ENCODE assay signal across 8 mouse cellular contexts in genomic region chr3:82144725-82145125, GRCm38 (mm10). TPM values are rescaled to one million over a fixed set of nuclear protein-coding genes. Genes with fewer than 3 reads are reported as not detected.
A peak's percentile ranks its signal among the peaks of the same experiment; 100 is the strongest.
DNase-seq lines count a peak whose midpoint lies in the region; ATAC-seq and TF ChIP-seq lines count a peak whose summit lies in the region.

No protein-coding gene starts in this region.

- no peaks in the 10 kb centered on the region for H3K9me3 ChIP-seq in heart, embryonic 13.5 days
- H3K9me3 ChIP-seq in limb, embryonic 15.5 days, result no peaks in the 10 kb centered on the region
- no peaks in the 10 kb centered on the region for H3K9me3 ChIP-seq in neural tube, embryonic 15.5 days (replicated peaks)

- no peak for DNase-seq in layer of hippocampus, adult 2 months (ENCODE audit: low spot score in 2 of 2)
- DNase-seq in layer of hippocampus, adult 11-12 months (ENCODE audit: low spot score), result no peak
- DNase-seq in spleen, postnatal 4 days (ENCODE audit: low spot score in 2 of 2), result no peak

- no peak for ATAC-seq in heart, embryonic 13.5 days (ENCODE audit: extremely low read depth, insufficient number of reproducible peaks, low FRiP score, low TSS enrichment)
- no peak for ATAC-seq in limb, embryonic 15.5 days (ENCODE audit: insufficient number of reproducible peaks, low FRiP score, low TSS enrichment, low read depth)
- ATAC-seq in neural tube, embryonic 15.5 days (ENCODE audit: low FRiP score), result peak; percentile 59; the same call in 1 of the 2 replicates
- ATAC-seq in inflammation-experienced regulatory T-cells, adult 6 months, result no peak

- peak overlapping the region; percentile 71 for H3K4me3 ChIP-seq in layer of hippocampus, adult 2 months
- peak overlapping the region; percentile 82 for H3K4me3 ChIP-seq in cortical plate, adult 2 months (ENCODE audit: insufficient read depth, low read length)
- H3K4me3 ChIP-seq in heart, embryonic 13.5 days, result peak overlapping the region; percentile 79
- H3K4me3 ChIP-seq in limb, embryonic 15.5 days, result peak overlapping the region; percentile 50
- peak overlapping the region; percentile 57 for H3K4me3 ChIP-seq in neural tube, embryonic 15.5 days (replicated peaks)

- H3K36me3 ChIP-seq in heart, embryonic 13.5 days, result no peaks in the 10 kb centered on the region
- H3K36me3 ChIP-seq in limb, embryonic 15.5 days, result no peaks in the 10 kb centered on the region
- H3K36me3 ChIP-seq in neural tube, embryonic 15.5 days, result no peaks in the 10 kb centered on the region

- TF ChIP-seq CTCF in layer of hippocampus, adult 2 months (conservative IDR thresholded peaks at IDR 0.05), result no peak
- TF ChIP-seq CTCF in cortical plate, adult 2 months (IDR thresholded peaks at IDR 0.05; ENCODE audit: extremely low read depth, insufficient read depth, low read length), result no peak

- peak overlapping the region; percentile 89 for H3K9ac ChIP-seq in heart, embryonic 13.5 days
- 0 out of 2 replicates have a peak overlapping the region, but pooled peaks have one; percentile 28 for H3K9ac ChIP-seq in limb, embryonic 15.5 days
- peak overlapping the region; percentile 67 for H3K9ac ChIP-seq in neural tube, embryonic 15.5 days (replicated peaks)

- WGBS in heart, embryonic 13.5 days, result 2% methylated on average over 14 of the region's 14 CpGs
- 9% methylated on average over 14 of the region's 14 CpGs for WGBS in limb, embryonic 15.5 days
- WGBS in neural tube, embryonic 15.5 days, result 9% methylated on average over 14 of the region's 14 CpGs

- H3K27ac ChIP-seq in layer of hippocampus, adult 2 months, result peak overlapping the region; percentile 84
- peak overlapping the region; percentile 68 for H3K27ac ChIP-seq in cortical plate, adult 2 months (ENCODE audit: insufficient read depth, low read length)
- peak overlapping the region; percentile 91 for H3K27ac ChIP-seq in heart, embryonic 13.5 days (replicated peaks)
- no peak overlapping the region for H3K27ac ChIP-seq in limb, embryonic 15.5 days
- H3K27ac ChIP-seq in neural tube, embryonic 15.5 days (replicated peaks), result peak overlapping the region; percentile 18; the same call in 1 of the 2 replicates

- no peaks in the 10 kb centered on the region for H3K27me3 ChIP-seq in heart, embryonic 13.5 days (replicated peaks)
- peaks cover 11% of the 10 kb centered on the region for H3K27me3 ChIP-seq in limb, embryonic 15.5 days
- H3K27me3 ChIP-seq in neural tube, embryonic 15.5 days (replicated peaks), result 0 out of 2 replicates have a peak, but pooled peaks cover 3% of the 10 kb centered on the region

- peak overlapping the region; percentile 86 for H3K4me2 ChIP-seq in heart, embryonic 13.5 days
- peak overlapping the region; percentile 89 for H3K4me2 ChIP-seq in limb, embryonic 15.5 days
- peak overlapping the region; percentile 96 for H3K4me2 ChIP-seq in neural tube, embryonic 15.5 days

- TF ChIP-seq POLR2A in cortical plate, adult 2 months (IDR thresholded peaks at IDR 0.05; ENCODE audit: extremely low read depth, insufficient read depth, low read length), result no peak

- no peaks in the 10 kb centered on the region for H3K4me1 ChIP-seq in cortical plate, adult 2 months (ENCODE audit: control insufficient read depth, insufficient read depth, low read length)
- peaks cover 51% of the 10 kb centered on the region for H3K4me1 ChIP-seq in heart, embryonic 13.5 days
- peaks cover 10% of the 10 kb centered on the region for H3K4me1 ChIP-seq in limb, embryonic 15.5 days
- peaks cover 12% of the 10 kb centered on the region for H3K4me1 ChIP-seq in neural tube, embryonic 15.5 days

RNA-seq across cellular contexts. Expression of gene Gucy1a1, which starts 0.9 kb away (rescaled TPM):
- total RNA-seq in layer of hippocampus, adult 2 months (2021), result 10 to 100 TPM; 16.8 to 18.8 TPM
- polyA plus RNA-seq in cortical plate, adult 2 months (2012; rRNA removed), result 41.3 and 45.0 TPM in 2 replicates
- polyA plus RNA-seq in heart, embryonic 13.5 days (2015; fragmentation: Nextera tagmentation; extraction: Ambion mirVana), result 52.2 and 54.2 TPM in 2 replicates
- 14.1 and 15.1 TPM in 2 replicates for polyA plus RNA-seq in limb, embryonic 15.5 days (2015; fragmentation: Nextera tagmentation; extraction: Ambion mirVana)
- 17.0 and 20.9 TPM in 2 replicates for polyA plus RNA-seq in neural tube, embryonic 15.5 days (2015; fragmentation: Nextera tagmentation; extraction: Ambion mirVana)
- 10 to 100 TPM in 2 of 3 experiments, 1 to 10 TPM in 1; 1.7 to 12.3 (median 10.1) TPM for polyA plus RNA-seq in inflammation-experienced regulatory T-cells, adult 6 months (2017; shearing (Covaris generic))

Comparison
In these comparisons a context has a peak if more than half of its experiments do, and no peak if none do; other contexts are left out.
1. H3K9ac ChIP-seq: peak in every context shown above with its lines; median percentile 89 in heart, embryonic 13.5 days; 67 in neural tube, embryonic 15.5 days; 28 in limb, embryonic 15.5 days.